Mouse (Mus musculus): Measurements from ENCODE around the gene Mecr. TPM values are rescaled to one million over a fixed set of nuclear protein-coding genes. Genes with fewer than 3 reads are reported as not detected.

Gene Mecr
- polyA plus RNA-seq, 3 experiments from 2014 or later = 12.9 to 28.6 (median 22.3) TPM

DNA sequence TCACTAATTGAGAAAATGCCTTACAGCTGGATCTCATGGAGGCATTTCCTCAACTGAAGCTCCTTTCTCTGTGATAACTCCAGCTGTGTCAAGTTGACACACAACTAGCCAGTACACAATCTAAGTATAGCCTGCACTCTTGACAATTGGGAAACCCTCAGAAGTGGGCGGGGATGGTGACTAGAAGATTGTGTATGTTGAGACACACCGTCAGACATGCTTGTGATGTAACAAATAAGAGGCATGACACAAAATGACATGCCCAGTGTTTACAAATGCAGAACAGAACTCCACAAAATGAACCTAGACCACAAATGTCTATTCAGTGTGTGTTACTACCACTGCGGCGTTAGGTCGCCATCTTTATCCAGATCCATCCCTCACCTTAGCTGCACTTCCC is 53.8 kb downstream of the Mecr start:
- no peak for ATAC-seq

DNA sequence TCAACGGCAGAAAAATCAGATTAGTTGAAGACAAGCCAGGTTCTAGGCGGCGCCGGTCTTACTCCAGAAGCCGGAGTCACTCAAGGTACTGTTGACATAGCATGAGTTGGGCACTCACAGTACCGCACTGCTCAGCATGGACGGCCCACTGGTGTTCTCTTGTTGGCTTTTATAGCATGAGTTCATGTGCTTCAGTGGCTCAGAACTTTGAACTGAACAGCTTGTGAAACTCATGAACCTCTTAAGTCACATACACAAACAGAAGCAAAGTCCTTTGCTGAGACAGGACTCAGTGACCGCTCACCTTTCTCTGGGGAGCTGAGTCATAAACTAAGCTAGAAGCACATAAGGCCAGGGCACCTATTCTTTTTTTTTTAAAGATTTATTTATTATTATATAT is 54.5 kb downstream of the Mecr start:
- ATAC-seq = no peak

DNA sequence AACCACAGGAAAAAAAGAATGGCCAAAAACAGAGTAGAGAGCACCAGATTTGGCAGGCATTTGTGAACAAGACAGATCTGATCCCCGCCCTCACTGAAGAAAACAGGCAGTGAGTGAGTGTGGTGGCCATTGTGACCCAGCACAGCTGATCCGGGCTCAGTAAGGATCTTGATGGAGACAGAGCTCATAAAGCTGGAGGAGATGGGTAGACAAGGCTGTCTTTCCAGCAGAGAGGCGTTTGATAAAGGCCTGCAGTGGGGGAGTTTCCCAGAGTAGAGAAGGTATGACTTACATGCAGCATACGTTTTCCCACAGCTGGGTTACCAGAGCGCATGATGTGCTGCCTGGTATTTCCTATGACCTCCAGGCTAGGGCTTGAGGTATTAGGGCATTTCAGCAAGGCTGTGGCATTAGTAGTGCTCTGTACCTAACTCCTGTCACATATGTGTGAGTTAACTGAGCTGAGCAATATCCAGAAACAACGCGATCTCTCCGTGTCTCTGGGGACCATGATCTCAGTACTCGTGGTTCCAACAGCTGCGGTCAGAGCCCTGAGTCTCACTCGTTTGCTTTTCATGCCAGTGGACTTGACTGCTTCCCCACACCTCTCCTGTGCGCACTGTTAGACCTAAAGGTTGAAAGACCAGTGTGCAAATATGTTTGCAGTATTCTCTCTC is 55.4 kb downstream of the Mecr start:
- ATAC-seq = no peak

DNA sequence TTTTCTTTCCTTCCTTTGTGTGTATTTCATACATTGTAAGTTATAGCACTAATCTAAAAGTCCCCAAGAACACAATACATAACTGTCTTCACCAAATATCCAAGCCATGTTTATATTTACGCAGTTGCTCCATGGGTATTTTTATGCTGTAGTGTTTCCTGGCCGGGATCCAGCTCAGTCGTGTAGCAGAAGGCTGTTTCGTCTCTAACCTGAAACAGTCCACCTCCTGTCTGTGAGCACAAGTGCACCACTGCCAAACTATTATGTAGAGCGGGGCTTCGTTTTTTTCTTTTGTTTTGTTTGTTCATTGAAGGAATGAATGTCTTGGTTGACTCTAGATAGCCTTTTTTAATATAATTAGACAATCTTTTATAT is 55.9 kb downstream of the Mecr start:
- no peak for ATAC-seq

DNA sequence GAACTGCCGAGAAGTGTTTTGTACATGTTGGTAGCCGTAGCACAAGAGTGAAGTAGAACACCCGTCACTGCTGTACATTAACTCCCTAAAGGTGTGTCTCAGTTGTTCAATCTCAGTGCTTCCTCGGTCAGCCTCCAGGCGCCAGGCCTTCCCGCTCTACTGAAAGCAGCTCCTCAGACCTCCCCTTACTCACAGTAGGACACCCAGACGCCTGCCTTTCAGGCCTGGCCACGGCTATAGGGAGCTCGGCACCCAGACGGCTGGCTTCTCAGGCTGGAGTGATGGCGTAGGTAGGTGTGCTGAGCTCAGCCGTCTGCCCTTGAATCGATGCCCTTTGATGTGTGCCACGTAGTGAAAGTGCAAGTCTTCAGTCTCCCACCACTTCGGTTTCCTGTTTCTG is 57.8 kb downstream of the Mecr start:
- ATAC-seq = peak; percentile 69

DNA sequence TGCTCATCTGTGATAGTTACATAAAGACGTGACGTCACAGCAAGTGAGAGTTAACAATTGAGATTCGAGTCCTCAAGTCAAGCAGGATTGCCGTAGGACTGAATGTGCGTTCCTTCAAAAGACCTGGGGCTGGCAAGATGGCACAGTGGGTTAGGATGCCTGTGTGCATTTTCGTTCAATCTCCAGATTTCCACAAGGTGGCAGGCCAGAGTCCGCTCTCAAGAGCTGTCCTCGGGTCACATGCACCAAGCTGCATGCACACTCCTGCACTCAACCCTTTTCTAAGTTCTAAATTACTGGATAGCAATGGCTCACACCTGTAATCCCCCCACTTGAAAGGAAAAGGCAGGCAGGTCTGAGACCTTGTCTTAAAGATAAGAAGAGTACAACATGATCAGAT is 61.2 kb downstream of the Mecr start:
- no peak for ATAC-seq

DNA sequence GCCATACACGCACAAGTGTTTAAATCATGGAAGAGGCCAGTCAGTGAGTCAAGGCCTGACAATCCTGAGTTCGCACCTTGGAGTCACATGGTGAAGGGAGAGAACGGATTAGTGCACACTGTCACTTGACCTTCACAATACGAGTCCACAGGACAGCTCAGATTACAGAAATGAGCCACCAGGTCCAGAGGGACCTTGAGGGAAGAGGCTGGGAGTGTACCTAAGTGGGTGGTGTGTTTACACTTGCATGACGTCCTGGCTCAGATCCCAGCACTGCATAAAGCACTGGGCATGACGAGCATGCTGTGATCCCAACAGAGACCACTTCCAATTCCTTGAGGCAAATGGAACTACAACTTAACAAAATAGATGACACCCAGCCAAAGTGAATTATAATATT is 63.2 kb downstream of the Mecr start:
- no peak for ATAC-seq

DNA sequence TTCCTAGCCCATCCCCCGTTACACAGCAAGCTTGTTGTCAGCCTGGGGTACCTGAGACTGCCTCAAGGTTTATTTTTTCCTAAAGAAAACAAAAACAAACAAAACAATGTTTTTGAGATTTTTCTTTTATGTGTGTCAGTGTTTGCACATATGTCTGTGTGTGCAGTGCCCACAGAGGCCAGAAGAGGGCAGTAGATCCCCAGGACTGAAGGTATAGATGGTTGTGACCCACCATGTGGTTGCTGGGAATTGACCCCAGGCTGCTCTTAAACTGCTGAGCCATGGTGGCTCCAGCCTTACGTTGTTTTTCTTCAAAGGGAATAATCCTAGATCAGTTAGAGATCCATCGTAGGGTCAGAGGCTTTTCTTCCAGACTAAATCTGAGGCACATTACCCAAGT is 64.6 kb downstream of the Mecr start:
- ATAC-seq = no peak

DNA sequence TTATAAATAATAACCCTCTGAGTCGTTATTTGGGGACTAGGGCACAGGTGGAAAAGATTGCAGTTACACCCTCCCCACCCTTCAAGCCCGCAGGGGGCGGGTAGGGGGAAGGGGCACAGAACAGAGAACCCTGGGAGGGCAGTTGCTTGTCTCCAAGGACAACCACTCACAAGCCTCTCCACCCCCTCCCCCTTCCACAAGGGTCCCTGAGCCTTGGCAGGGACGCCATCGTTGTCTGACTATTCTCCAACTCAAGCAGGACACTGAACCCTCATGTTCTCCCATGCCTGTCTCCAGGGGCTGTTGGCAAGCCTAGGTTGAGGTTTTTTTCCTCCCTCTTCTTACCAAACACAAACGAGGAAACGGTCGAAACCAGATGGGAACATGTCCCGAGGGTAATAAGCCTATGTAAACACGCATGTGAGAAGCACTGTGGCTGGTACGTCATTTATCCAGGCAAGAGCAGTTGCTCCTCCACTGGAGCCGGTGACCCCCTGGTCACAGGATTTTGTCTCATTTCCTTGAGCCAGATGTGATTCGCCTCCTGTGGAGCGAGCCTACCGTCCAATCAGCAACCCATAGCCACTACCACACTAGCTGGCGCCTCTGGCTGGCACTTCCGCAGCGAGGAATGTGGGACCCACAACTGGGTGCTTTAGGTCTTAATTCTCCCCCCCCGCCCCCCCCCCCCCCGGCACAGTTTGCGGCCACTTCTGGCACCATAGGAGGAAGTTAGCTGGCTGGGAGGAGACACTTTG is 67.1 kb downstream of the Mecr start:
- ATAC-seq = no peak

DNA sequence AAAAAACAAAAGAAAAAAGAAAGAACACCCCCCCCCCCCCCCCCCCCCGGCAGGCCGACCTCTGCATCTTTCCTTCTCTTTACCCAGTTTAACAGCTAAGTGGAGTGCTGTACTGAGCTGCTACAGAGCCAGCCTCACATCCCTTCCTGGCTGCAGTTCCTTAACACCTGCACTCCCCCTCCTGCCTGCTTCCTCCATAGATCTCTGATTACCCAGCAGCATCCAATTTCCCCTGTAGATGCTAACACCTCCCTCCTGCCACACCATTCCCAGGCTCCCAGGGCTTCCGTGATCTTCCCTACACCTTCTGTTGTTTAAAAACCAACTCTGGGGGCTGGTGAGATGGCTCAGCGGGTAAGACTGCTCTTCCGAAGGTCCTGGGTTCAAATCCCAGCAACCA is 68.3 kb downstream of the Mecr start:
- ATAC-seq = no peak

DNA sequence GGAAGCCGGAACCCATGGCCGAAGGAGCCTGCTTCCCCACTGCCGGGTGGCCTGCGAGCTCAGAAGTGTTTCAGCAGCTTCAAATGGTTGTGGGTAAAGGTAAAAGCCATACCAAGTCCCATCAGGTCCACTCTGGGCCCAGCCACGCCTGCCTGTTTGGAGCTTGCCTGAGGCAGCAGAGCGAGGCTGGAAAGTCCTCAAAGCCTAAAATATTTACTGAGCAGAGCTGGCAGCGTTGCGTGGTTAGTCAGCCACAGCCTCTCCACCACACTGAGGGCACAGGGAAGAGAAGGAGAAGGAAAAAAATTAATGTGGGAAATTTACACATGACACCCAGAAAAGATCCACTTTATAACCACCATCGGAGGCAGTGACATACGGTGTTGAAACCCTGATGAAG is 70.3 kb downstream of the Mecr start:
- no peak for ATAC-seq

DNA sequence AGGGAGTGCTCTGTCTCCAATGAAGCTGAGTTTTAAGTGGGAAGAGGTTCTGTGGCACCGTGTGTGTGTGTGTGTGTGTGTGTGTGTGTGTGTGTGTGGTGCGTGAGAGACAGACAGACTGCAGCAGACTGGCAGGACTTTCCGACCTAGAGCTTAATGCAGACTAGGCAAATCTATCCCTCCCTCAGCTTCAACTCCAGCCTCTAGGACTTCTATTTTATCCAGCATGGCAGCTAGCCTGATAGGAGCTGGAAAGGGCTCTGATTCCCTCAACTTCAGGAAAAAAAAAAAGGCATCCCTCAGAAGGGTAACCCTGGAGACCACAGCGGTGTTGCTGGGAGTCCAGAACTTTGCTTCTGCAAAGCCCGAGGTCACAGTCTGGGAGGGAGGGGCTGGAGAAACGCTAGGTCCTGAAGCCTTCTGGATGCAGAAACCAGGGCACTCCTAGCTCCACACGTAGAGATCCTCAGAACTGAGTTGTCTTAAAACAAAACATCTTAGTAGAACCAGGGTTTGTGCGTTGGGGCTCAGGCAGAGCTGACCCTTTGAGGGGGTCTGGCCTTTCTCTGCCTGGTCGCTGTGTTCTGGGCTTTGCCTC is 70.9 kb downstream of the Mecr start:
- ATAC-seq = no peak

DNA sequence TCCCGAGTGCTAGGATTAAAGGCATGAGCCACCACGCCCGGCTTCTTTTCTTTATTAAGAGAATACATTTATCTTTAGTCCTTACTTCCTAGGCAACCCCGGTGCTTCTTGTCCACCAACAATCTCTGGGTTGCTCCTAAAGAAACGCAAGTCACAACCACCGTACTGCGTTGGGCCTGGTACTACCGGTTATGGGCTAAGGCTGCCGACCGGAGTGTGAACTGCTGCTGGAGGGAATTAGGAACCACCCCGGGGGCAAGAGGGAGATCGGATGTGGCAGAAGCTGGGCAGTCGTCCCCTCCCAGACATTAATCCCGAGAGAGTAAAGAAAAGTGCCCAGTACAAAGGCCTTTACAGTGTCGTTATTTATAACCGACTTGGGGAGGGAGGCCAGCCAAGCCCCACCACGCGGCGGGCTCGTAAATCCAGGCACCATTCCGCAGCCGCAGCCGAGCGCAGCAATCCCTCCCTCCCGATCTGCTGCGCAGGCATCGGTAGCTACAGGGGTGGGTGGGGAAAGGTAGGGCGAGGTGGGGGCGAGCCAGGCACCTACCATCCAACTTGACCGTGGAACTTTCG is 71.7 kb downstream of the Mecr start:
- no peak for ATAC-seq

DNA sequence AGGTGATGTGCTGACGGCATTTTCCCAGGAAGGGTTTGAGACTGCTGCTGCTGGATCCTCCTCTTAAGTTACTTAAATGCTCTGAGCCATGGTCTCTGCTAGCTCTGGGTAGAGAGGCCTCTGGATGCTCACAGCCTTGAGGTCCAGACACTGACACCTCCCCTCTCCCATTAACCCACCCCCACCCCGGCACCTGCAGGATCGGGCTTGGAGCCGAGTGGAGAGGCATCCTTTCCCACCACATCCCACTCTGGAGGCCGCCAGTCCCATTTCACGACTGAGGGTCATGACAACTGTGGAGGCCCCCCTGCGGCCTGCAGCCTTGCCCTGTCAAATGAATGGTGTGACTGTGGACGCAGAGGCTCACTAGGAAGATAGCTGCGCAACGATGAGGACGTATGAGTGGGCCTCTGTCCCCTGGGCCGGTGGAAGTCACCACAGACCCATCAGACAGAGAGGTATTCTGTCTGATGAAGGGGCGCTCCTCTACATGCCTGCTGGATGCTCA is 72.6 kb downstream of the Mecr start:
- ATAC-seq = no peak

DNA sequence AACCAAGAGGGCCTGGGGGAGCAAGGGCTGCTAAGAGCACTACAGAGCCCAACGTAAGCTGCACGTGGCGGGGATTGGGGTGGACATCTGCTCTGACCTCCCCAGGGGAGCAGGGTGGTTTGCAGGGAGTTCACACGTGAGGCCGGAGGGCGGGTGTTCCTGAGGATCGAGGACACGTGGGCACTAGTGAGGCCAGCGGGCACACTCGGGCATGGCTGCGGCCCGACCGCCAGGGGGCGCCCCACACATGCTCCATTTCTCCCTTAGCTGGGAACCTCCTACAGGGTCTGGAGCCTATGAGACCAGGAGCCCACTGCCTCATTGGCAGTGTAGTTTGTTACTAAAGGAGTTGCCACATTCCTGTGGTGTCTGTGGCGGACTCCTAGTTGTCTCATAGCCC is 73.2 kb downstream of the Mecr start:
- no peak for ATAC-seq

DNA sequence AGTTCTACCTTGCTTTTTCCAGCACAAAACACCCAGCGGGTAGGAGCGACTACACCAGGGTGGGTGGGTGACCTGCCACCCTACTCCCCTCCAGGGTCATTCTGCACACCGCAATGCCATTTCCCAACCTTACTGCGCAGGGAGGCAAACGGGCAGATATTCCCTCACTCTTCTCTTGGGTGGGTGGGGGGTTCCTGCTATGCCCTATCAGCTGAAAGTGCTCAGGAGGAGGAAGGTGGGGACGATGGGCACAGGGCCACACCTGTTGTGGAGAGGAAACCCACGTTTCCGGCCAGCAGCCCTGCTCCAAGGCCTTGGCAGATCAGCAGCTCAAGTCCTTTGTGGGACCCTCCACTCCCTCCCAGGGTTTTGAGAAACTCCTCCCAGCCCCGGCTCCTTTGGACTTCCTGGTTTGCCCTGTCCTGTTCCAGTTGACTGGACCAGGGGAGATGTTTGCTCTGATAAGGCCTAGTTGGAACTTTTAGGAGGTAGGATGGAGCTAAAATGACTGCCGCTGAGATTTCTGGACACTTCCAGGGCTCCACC is 73.8 kb downstream of the Mecr start:
- no peak for ATAC-seq

Other genes starting within 250 kb of the Mecr start
- gene Ptpru, start 5.2 kb upstream of the Mecr start, polyA plus RNA-seq (2017; shearing (Covaris generic)) = not detected
- gene Srsf4, start 30.1 kb downstream of the Mecr start, polyA plus RNA-seq (2017; shearing (Covaris generic)) = 10 to 100 TPM in 2 of 3 experiments, 1 to 10 TPM in 1; 9.8 to 19.5 (median 15.4) TPM
- not detected for gene Tmem200b, start 78.3 kb downstream of the Mecr start, polyA plus RNA-seq (2017; shearing (Covaris generic))
- gene Gm10300, start 231.2 kb downstream of the Mecr start, polyA plus RNA-seq (2017; shearing (Covaris generic)) = not detected
- gene Epb41, start 231.9 kb downstream of the Mecr start, polyA plus RNA-seq (2017; shearing (Covaris generic)) = 10 to 100 TPM; 28.0 to 33.5 (median 31.8) TPM

All from inflammation-experienced regulatory T-cells, adult 6 months (primary cell).